Comparison of ENCODE assay signal across 8 mouse cellular contexts in genomic region chr1:86669552-86670273, GRCm38 (mm10). TPM values are rescaled to one million over a fixed set of nuclear protein-coding genes. Genes with fewer than 3 reads are reported as not detected.
DNase-seq lines count a peak whose midpoint lies in the region; ATAC-seq and TF ChIP-seq lines count a peak whose summit lies in the region.

No protein-coding gene starts in this region.

- peaks cover 3 to 9% of the 10 kb centered on the region in 2 experiments; a peak in 3 of 4 replicates for H3K4me1 ChIP-seq in CH12.LX (ENCODE audit: control insufficient read depth in 1 of 2, insufficient read depth in 2 of 2)
- peaks cover 17% of the 10 kb centered on the region for H3K4me1 ChIP-seq in forebrain, embryonic 10.5 days
- H3K4me1 ChIP-seq in heart, embryonic 13.5 days, result peaks cover 10% of the 10 kb centered on the region
- H3K4me1 ChIP-seq in kidney, embryonic 15.5 days, result peaks cover 20% of the 10 kb centered on the region
- H3K4me1 ChIP-seq in limb, embryonic 14.5 days (ENCODE audit: control insufficient read depth, insufficient read depth, low read length), result peaks cover 7% of the 10 kb centered on the region; the same call in 1 of the 2 replicates
- no peaks in the 10 kb centered on the region for H3K4me1 ChIP-seq in midbrain, postnatal 0 days (ENCODE audit: insufficient read depth, low read length)

- H3K9me3 ChIP-seq in CH12.LX (replicated peaks; ENCODE audit: low read length), result no peaks in the 10 kb centered on the region
- H3K9me3 ChIP-seq in forebrain, embryonic 10.5 days, result no peaks in the 10 kb centered on the region
- H3K9me3 ChIP-seq in heart, embryonic 13.5 days, result no peaks in the 10 kb centered on the region
- no peaks in the 10 kb centered on the region for H3K9me3 ChIP-seq in kidney, embryonic 15.5 days (replicated peaks)
- no peaks in the 10 kb centered on the region for H3K9me3 ChIP-seq in limb, embryonic 14.5 days (ENCODE audit: control insufficient read depth, low read length)
- H3K9me3 ChIP-seq in midbrain, postnatal 0 days (ENCODE audit: low read length), result no peaks in the 10 kb centered on the region

- H3K36me3 ChIP-seq in CH12.LX (replicated peaks in 1 of 2; ENCODE audit: control insufficient read depth in 1 of 2, insufficient read depth in 1 of 2, low read length in 1 of 2), result no peaks in the 10 kb centered on the region
- H3K36me3 ChIP-seq in forebrain, embryonic 10.5 days (replicated peaks), result no peaks in the 10 kb centered on the region
- H3K36me3 ChIP-seq in heart, embryonic 13.5 days, result no peaks in the 10 kb centered on the region
- no peaks in the 10 kb centered on the region for H3K36me3 ChIP-seq in kidney, embryonic 15.5 days
- H3K36me3 ChIP-seq in limb, embryonic 14.5 days (ENCODE audit: control insufficient read depth, insufficient read depth, low read length), result no peaks in the 10 kb centered on the region
- H3K36me3 ChIP-seq in midbrain, postnatal 0 days (ENCODE audit: insufficient read depth, low read length), result no peaks in the 10 kb centered on the region

- peak overlapping the region; percentile 10; the same call in 1 of the 2 replicates for H3K9ac ChIP-seq in CH12.LX (ENCODE audit: insufficient read depth, low read depth)
- peak overlapping the region; percentile 72 for H3K9ac ChIP-seq in heart, embryonic 13.5 days
- H3K9ac ChIP-seq in kidney, embryonic 15.5 days, result peak overlapping the region; percentile 52
- peak overlapping the region; percentile 45 for H3K9ac ChIP-seq in limb, embryonic 14.5 days (ENCODE audit: low read depth, low read length, severe bottlenecking)
- peak overlapping the region; percentile 55 for H3K9ac ChIP-seq in midbrain, postnatal 0 days (replicated peaks; ENCODE audit: low read length, poor library complexity, severe bottlenecking)

- WGBS in forebrain, embryonic 10.5 days, result 1% methylated on average over 44 of the region's 44 CpGs
- WGBS in heart, embryonic 13.5 days, result 2% methylated on average over 44 of the region's 44 CpGs
- WGBS in kidney, embryonic 15.5 days, result under 1% methylated on average over 44 of the region's 44 CpGs
- WGBS in limb, embryonic 14.5 days, result 1% methylated on average over 43 of the region's 44 CpGs
- WGBS in midbrain, postnatal 0 days, result under 1% methylated on average over 43 of the region's 44 CpGs

- no peak for TF ChIP-seq POLR2A in CH12.LX (IDR thresholded peaks at IDR 0.05; ENCODE audit: low read depth, low read length)
- TF ChIP-seq POLR2A in limb, embryonic 14.5 days (IDR thresholded peaks at IDR 0.05; ENCODE audit: borderline replicate concordance, extremely low read depth, insufficient read depth, insufficient read length), result no peak

- ATAC-seq in heart, embryonic 13.5 days (ENCODE audit: extremely low read depth, insufficient number of reproducible peaks, low FRiP score, low TSS enrichment), result no peak
- ATAC-seq in kidney, embryonic 15.5 days (replicated peaks; ENCODE audit: low FRiP score), result peak; percentile 80
- ATAC-seq in limb, embryonic 14.5 days (ENCODE audit: low FRiP score, low read depth), result peak; percentile 38
- peak; percentile 74 for ATAC-seq in midbrain, postnatal 0 days (ENCODE audit: low FRiP score)

- peak in 1 of 2 experiments; percentile 83; a peak in 3 of 4 replicates for TF ChIP-seq CTCF in CH12.LX (conservative IDR thresholded peaks at IDR 0.05 in 1 of 2, IDR thresholded peaks at IDR 0.05 in 1 of 2; ENCODE audit: low read depth in 2 of 2, low read length in 2 of 2)
- peak; percentile 91 for TF ChIP-seq CTCF in midbrain, postnatal 0 days (IDR thresholded peaks at IDR 0.05)

- no peaks in the 10 kb centered on the region for H3K79me2 ChIP-seq in CH12.LX (replicated peaks; ENCODE audit: control insufficient read depth, extremely low read depth, insufficient read depth, poor library complexity, severe bottlenecking)

- H3K27me3 ChIP-seq in CH12.LX (replicated peaks), result peaks cover 77% of the 10 kb centered on the region
- H3K27me3 ChIP-seq in forebrain, embryonic 10.5 days (ENCODE audit: poor library complexity, severe bottlenecking), result peaks cover 74% of the 10 kb centered on the region
- peaks cover 84% of the 10 kb centered on the region for H3K27me3 ChIP-seq in heart, embryonic 13.5 days (replicated peaks)
- H3K27me3 ChIP-seq in kidney, embryonic 15.5 days, result peaks cover 61% of the 10 kb centered on the region
- H3K27me3 ChIP-seq in limb, embryonic 14.5 days (ENCODE audit: control insufficient read depth, insufficient read depth, low read length), result peaks cover 47% of the 10 kb centered on the region
- H3K27me3 ChIP-seq in midbrain, postnatal 0 days (ENCODE audit: insufficient read depth, low read length), result peaks cover 7% of the 10 kb centered on the region; the same call in 1 of the 2 replicates

- peak overlapping the region; percentile 93 for H3K4me2 ChIP-seq in CH12.LX (ENCODE audit: insufficient read depth, low read depth, poor library complexity, severe bottlenecking)
- H3K4me2 ChIP-seq in heart, embryonic 13.5 days, result peak overlapping the region; percentile 90
- H3K4me2 ChIP-seq in kidney, embryonic 15.5 days, result peak overlapping the region; percentile 99
- H3K4me2 ChIP-seq in limb, embryonic 14.5 days (replicated peaks; ENCODE audit: low read depth, low read length, severe bottlenecking), result peak overlapping the region; percentile 96
- peak overlapping the region; percentile 94 for H3K4me2 ChIP-seq in midbrain, postnatal 0 days (ENCODE audit: low read depth, low read length, poor library complexity, severe bottlenecking)

- H3K4me3 ChIP-seq in CH12.LX (replicated peaks in 1 of 3; ENCODE audit: low read depth in 2 of 3, low read length in 2 of 3, poor library complexity in 1 of 3), result peak overlapping the region in 2 of 3 experiments; percentile 14 to 53
- H3K4me3 ChIP-seq in forebrain, embryonic 10.5 days, result peak overlapping the region; percentile 62
- H3K4me3 ChIP-seq in heart, embryonic 13.5 days, result peak overlapping the region; percentile 57
- H3K4me3 ChIP-seq in kidney, embryonic 15.5 days (replicated peaks), result peak overlapping the region; percentile 54
- H3K4me3 ChIP-seq in limb, embryonic 14.5 days (replicated peaks; ENCODE audit: low read length), result peak overlapping the region; percentile 49
- peak overlapping the region; percentile 60 for H3K4me3 ChIP-seq in midbrain, postnatal 0 days (ENCODE audit: low read depth, low read length)

- in situ Hi-C loops in CH12.LX (cut with MboI; ENCODE audit: low pct_ligation_motif_present, low pct_unique_long_range_greater_than_20kb, low sequenced_read_pairs), result loop anchor here (5.0 to 10.0 kb wide), 2 partner anchors 373 to 515 kb away; partner anchors contain the start of gene Prss56

- dilution Hi-C loops in CH12.LX (cut with MboI; ENCODE audit: extremely low pct_ligation_motif_present, extremely low pct_unique_long_range_greater_than_20kb, low sequenced_read_pairs), result no loop called here

- peak; percentile 47 for DNase-seq in CH12.LX (ENCODE audit: extremely low read depth)
- peak; percentile 37 for DNase-seq in c-Kit-positive CD71-negative TER-119-negative erythroid progenitor cells, embryonic 14.5 days (ENCODE audit: low read depth)
- peak; percentile 74 for DNase-seq in forebrain, embryonic 10.5 days (ENCODE audit: extremely low spot score, low spot score)
- DNase-seq in limb, embryonic 14.5 days (ENCODE audit: low spot score), result peak; percentile 76
- peak; percentile 88 for DNase-seq in midbrain, postnatal 0 days (ENCODE audit: low spot score)
- DNase-seq in telencephalon, adult 2 months (ENCODE audit: low read depth, low spot score), result peak; percentile 50

- H3K27ac ChIP-seq in CH12.LX (ENCODE audit: insufficient read depth, low read depth), result no peak overlapping the region
- peak overlapping the region; percentile 79 for H3K27ac ChIP-seq in forebrain, embryonic 10.5 days
- H3K27ac ChIP-seq in heart, embryonic 13.5 days (replicated peaks), result no peak overlapping the region
- no peak overlapping the region for H3K27ac ChIP-seq in kidney, embryonic 15.5 days
- no peak overlapping the region for H3K27ac ChIP-seq in limb, embryonic 14.5 days (replicated peaks; ENCODE audit: low read depth, low read length)
- H3K27ac ChIP-seq in midbrain, postnatal 0 days (ENCODE audit: low read depth, low read length), result peak overlapping the region; percentile 2; the same call in 1 of the 2 replicates

- peak; percentile 70 for TF ChIP-seq RAD21 in CH12.LX (IDR thresholded peaks at IDR 0.05; ENCODE audit: low read depth, low read length)

- TF ChIP-seq EP300 in CH12.LX (IDR thresholded peaks at IDR 0.05; ENCODE audit: low read length), result no peak

TF ChIP-seq in CH12.LX, 34 proteins besides CTCF, POLR2A, EP300 and RAD21 (continues in another document):
- TF ChIP-seq SIN3A (IDR thresholded peaks at IDR 0.05; ENCODE audit: low read length) (no peak; the same call in 1 of the 2 replicates), MXI1 (IDR thresholded peaks at IDR 0.05; ENCODE audit: low read depth, low read length) (no peak), IRF4 (IDR thresholded peaks at IDR 0.05; ENCODE audit: low read depth, low read length) (peak; percentile 21; the same call in 1 of the 2 replicates), ELF1 (IDR thresholded peaks at IDR 0.05; ENCODE audit: low read depth, low read length) (no peak), NRF1 (IDR thresholded peaks at IDR 0.05; ENCODE audit: low read depth, low read length) (no peak)

RNA-seq across cellular contexts. Expression of gene Nppc, which starts 0.7 kb away (rescaled TPM):
- total RNA-seq in CH12.LX (2012; rRNA removed), result 0.13 TPM in 1 of 2 replicates, not detected in the other
- total RNA-seq in CH12.LX (2014; rRNA removed), result not detected in 2 replicates
- polyA plus RNA-seq in CH12.LX (2012; ENCODE audit: insufficient read length, low read depth), result not detected in 2 replicates
- polyA plus RNA-seq in forebrain, embryonic 10.5 days (2016; fragmentation: Nextera tagmentation; extraction: Ambion mirVana), result 0.90 and 1.4 TPM in 2 replicates
- polyA plus RNA-seq in heart, embryonic 13.5 days (2015; fragmentation: Nextera tagmentation; extraction: Ambion mirVana), result 0.57 and 1.3 TPM in 2 replicates
- 3.7 and 4.3 TPM in 2 replicates for polyA plus RNA-seq in kidney, embryonic 15.5 days (2015; fragmentation: Nextera tagmentation; extraction: Ambion mirVana)
- polyA plus RNA-seq in limb, embryonic 14.5 days (2012; rRNA removed), result 5.6 and 6.4 TPM in 2 replicates
- polyA plus RNA-seq in limb, embryonic 14.5 days (2014; fragmentation: Nextera tagmentation; extraction: Ambion mirVana), result 4.7 and 6.1 TPM in 2 replicates
- total RNA-seq in midbrain, postnatal 0 days (2014; rRNA removed), result 6.3 and 6.6 TPM in 2 replicates
- 4.3 and 6.5 TPM in 2 replicates for polyA plus RNA-seq in midbrain, postnatal 0 days (2015; fragmentation: Nextera tagmentation; extraction: Ambion mirVana)

RNA-seq across cellular contexts. Expression of gene Dis3l2, which starts 33.9 kb away (rescaled TPM):
- 13.1 and 17.4 TPM in 2 replicates for total RNA-seq in CH12.LX (2012; rRNA removed)
- total RNA-seq in CH12.LX (2014; rRNA removed), result 16.5 and 16.9 TPM in 2 replicates
- polyA plus RNA-seq in CH12.LX (2012; ENCODE audit: insufficient read length, low read depth), result 9.6 and 12.4 TPM in 2 replicates
- polyA plus RNA-seq in forebrain, embryonic 10.5 days (2016; fragmentation: Nextera tagmentation; extraction: Ambion mirVana), result 34.1 and 35.0 TPM in 2 replicates
- 15.0 and 16.4 TPM in 2 replicates for polyA plus RNA-seq in heart, embryonic 13.5 days (2015; fragmentation: Nextera tagmentation; extraction: Ambion mirVana)
- 26.8 and 30.5 TPM in 2 replicates for polyA plus RNA-seq in kidney, embryonic 15.5 days (2015; fragmentation: Nextera tagmentation; extraction: Ambion mirVana)
- polyA plus RNA-seq in limb, embryonic 14.5 days (2012; rRNA removed), result 22.2 and 23.8 TPM in 2 replicates
- polyA plus RNA-seq in limb, embryonic 14.5 days (2014; fragmentation: Nextera tagmentation; extraction: Ambion mirVana), result 24.4 and 26.9 TPM in 2 replicates
- total RNA-seq in midbrain, postnatal 0 days (2014; rRNA removed), result 45.7 and 52.5 TPM in 2 replicates
- polyA plus RNA-seq in midbrain, postnatal 0 days (2015; fragmentation: Nextera tagmentation; extraction: Ambion mirVana), result 33.3 and 33.5 TPM in 2 replicates

Comparison
In these comparisons a context has a peak if more than half of its experiments do, and no peak if none do; other contexts are left out.
1. DNase-seq: peak in every context shown above with its lines; median percentile 88 in midbrain, postnatal 0 days; 76 in limb, embryonic 14.5 days; 74 in forebrain, embryonic 10.5 days; 50 in telencephalon, adult 2 months; 47 in CH12.LX; 37 in c-Kit-positive CD71-negative TER-119-negative erythroid progenitor cells, embryonic 14.5 days.
2. H3K27ac ChIP-seq: peak in forebrain, embryonic 10.5 days (single experiment) and midbrain, postnatal 0 days (single experiment); none in CH12.LX (single experiment), heart, embryonic 13.5 days (single experiment), kidney, embryonic 15.5 days (single experiment) and limb, embryonic 14.5 days (single experiment).
3. H3K9ac ChIP-seq: peak in every context shown above with its lines; median percentile 72 in heart, embryonic 13.5 days; 55 in midbrain, postnatal 0 days; 52 in kidney, embryonic 15.5 days; 45 in limb, embryonic 14.5 days; 10 in CH12.LX.
4. Peak in every context shown above with its lines, with median percentiles within 50 percentile points of each other: H3K4me2 ChIP-seq and H3K4me3 ChIP-seq.